Mouse (Mus musculus) hindbrain, embryonic 16.5 days (tissue): Measurements from ENCODE around the gene Dut. TPM values are rescaled to one million over a fixed set of nuclear protein-coding genes. Genes with fewer than 3 reads are reported as not detected.
A peak's percentile ranks its signal among the peaks of the same experiment; 100 is the strongest.

ENCODE experiments used
- ATAC-seq: fragments of 200-750 bp; cut with Nextera tagmentation; 2 replicates; pipeline ENCODE4 v1.8.0; 2017; ENCODE audit warnings: moderate TSS enrichment, moderate library complexity
- H3K27ac ChIP-seq: fragments of 300-500 bp; sonication (generic); 2 replicates; pipeline ENCODE4 v1.5.1; 2014; ENCODE audit warnings: low read depth, mild to moderate bottlenecking, control low read depth, low read length, moderate library complexity
- H3K27me3 ChIP-seq: fragments of 300-500 bp; sonication (generic); replicated peaks from 2 replicates; pipeline ENCODE4 v1.6.1; 2014; ENCODE audit warnings: low read length; ENCODE audit not compliant: control insufficient read depth, insufficient read depth
- H3K36me3 ChIP-seq: fragments of 300-500 bp; sonication (generic); 2 replicates; pipeline ENCODE4 v1.6.1; 2014; ENCODE audit warnings: mild to moderate bottlenecking, low read length, moderate library complexity, mixed read lengths; ENCODE audit not compliant: control insufficient read depth, insufficient read depth
- H3K4me1 ChIP-seq: fragments of 300-500 bp; sonication (generic); 2 replicates; pipeline ENCODE4 v1.6.1; 2014; ENCODE audit warnings: low read depth, low read length; ENCODE audit not compliant: control insufficient read depth, insufficient read depth
- H3K4me2 ChIP-seq: fragments of 300-500 bp; sonication (generic); 2 replicates; pipeline ENCODE4 v1.6.1; 2014; ENCODE audit warnings: mild to moderate bottlenecking, low read length, control low read depth, moderate library complexity
- H3K4me3 ChIP-seq: fragments of 300-500 bp; sonication (generic); 2 replicates; pipeline ENCODE4 v1.5.1; 2014; ENCODE audit warnings: mild to moderate bottlenecking, low read length, control low read depth, moderate library complexity
- H3K9ac ChIP-seq: fragments of 300-500 bp; sonication (generic); 2 replicates; pipeline ENCODE4 v1.6.1; 2014; ENCODE audit warnings: low read depth, mild to moderate bottlenecking, control low read depth, low read length, moderate library complexity
- H3K9me3 ChIP-seq: fragments of 300-500 bp; sonication (generic); 2 replicates; pipeline ENCODE4 v1.6.1; 2014; ENCODE audit warnings: mild to moderate bottlenecking, low read length, moderate library complexity; ENCODE audit not compliant: control insufficient read depth
- WGBS: fragments of 180-500 bp; shearing (Covaris S2); extraction: QIAGEN DNeasy Blood & Tissue Kit; methylation state at CpG from one replicate; pipeline ENCODE4 v1.1.7; 2014; 5-methylcytosine and 5-hydroxymethylcytosine counted together
- polyA plus RNA-seq: library from polyadenylated mRNA; unstranded; fragments of >200 nt; fragmentation: Nextera tagmentation; extraction: Ambion mirVana; gene quantifications from 2 replicates; pipeline ENCODE4 v1.2.1, GENCODE M21; 2015

The Dut gene
- polyA plus RNA-seq, result 72.8 and 75.4 TPM in 2 replicates

GRCm38 (mm10) chr2:125247108-125247961, at the start of gene Dut:
Dut (plus strand) TSS chr2:125247190.
- under 1% methylated on average over 75 of the region's 96 CpGs for WGBS

GRCm38 (mm10) chr2:125208894-125209596, 37.9 kb upstream of the Dut start:
- peak; percentile 50; the same call in 1 of the 2 replicates for ATAC-seq
- Histone ChIP-seq H3K27ac (no peak overlapping the region), H3K9ac (no peak overlapping the region), H3K4me1 (no peaks in the 10 kb centered on the region), H3K27me3 (no peaks in the 10 kb centered on the region), H3K4me2 (no peak overlapping the region), H3K36me3 (no peaks in the 10 kb centered on the region), H3K9me3 (no peaks in the 10 kb centered on the region), H3K4me3 (no peak overlapping the region)
- 62% methylated on average over 14 of the region's 14 CpGs for WGBS

More at GRCm38 (mm10) chr2:125247108-125247961, at the start of gene Dut:
- H3K9me3 ChIP-seq, result no peaks in the 10 kb centered on the region
- H3K9ac ChIP-seq, result peak within 1 kb of the TSS; percentile 82
- peak within 1 kb of the TSS; percentile 88 for H3K27ac ChIP-seq
- H3K4me2 ChIP-seq, result peak within 1 kb of the TSS; percentile 74
- peak within 1 kb of the TSS; percentile 77 for H3K4me3 ChIP-seq
- peak; percentile 100 for ATAC-seq
- peaks cover 9% of the 10 kb centered on the region for H3K4me1 ChIP-seq
- H3K36me3 ChIP-seq, result no peaks in the 10 kb centered on the region
- H3K27me3 ChIP-seq, result no peaks in the 10 kb centered on the region

- WGBS, result 66% methylated on average over 10 of the region's 10 CpGs
Observed at GRCm38 (mm10) chr2:125211831-125212510, 35.0 kb upstream of the Dut start.

GRCm38 (mm10) chr2:125214592-125214991, 32.4 kb upstream of the Dut start:
- Histone ChIP-seq H3K4me2 (no peak overlapping the region), H3K27ac (no peak overlapping the region), H3K9ac (no peak overlapping the region), H3K9me3 (no peaks in the 10 kb centered on the region), H3K4me3 (no peak overlapping the region), H3K27me3 (no peaks in the 10 kb centered on the region), H3K4me1 (no peaks in the 10 kb centered on the region), H3K36me3 (no peaks in the 10 kb centered on the region)
- WGBS, result 3% methylated on average over 3 of the region's 3 CpGs
- ATAC-seq, result peak; percentile 64; the same call in 1 of the 2 replicates

More at GRCm38 (mm10) chr2:125211831-125212510, 35.0 kb upstream of the Dut start:
- no peaks in the 10 kb centered on the region for H3K9me3 ChIP-seq
- H3K36me3 ChIP-seq, result no peaks in the 10 kb centered on the region
- H3K4me2 ChIP-seq, result no peak overlapping the region
- no peaks in the 10 kb centered on the region for H3K4me1 ChIP-seq
- no peaks in the 10 kb centered on the region for H3K27me3 ChIP-seq
- H3K4me3 ChIP-seq, result no peak overlapping the region
- no peak overlapping the region for H3K9ac ChIP-seq
- H3K27ac ChIP-seq, result no peak overlapping the region
- ATAC-seq, result no peak

GRCm38 (mm10) chr2:125217286-125217685, 29.7 kb upstream of the Dut start:
- no peak for ATAC-seq
- H3K9ac ChIP-seq, result no peak overlapping the region
- H3K4me1 ChIP-seq, result no peaks in the 10 kb centered on the region
- H3K27ac ChIP-seq, result no peak overlapping the region
- H3K27me3 ChIP-seq, result no peaks in the 10 kb centered on the region
- no peaks in the 10 kb centered on the region for H3K9me3 ChIP-seq
- no peak overlapping the region for H3K4me2 ChIP-seq
- H3K4me3 ChIP-seq, result no peak overlapping the region
- no peaks in the 10 kb centered on the region for H3K36me3 ChIP-seq
- 71% methylated on average over 6 of the region's 6 CpGs for WGBS

- Histone ChIP-seq H3K9ac (no peak overlapping the region), H3K4me2 (no peak overlapping the region), H3K9me3 (no peaks in the 10 kb centered on the region), H3K27me3 (no peaks in the 10 kb centered on the region), H3K36me3 (no peaks in the 10 kb centered on the region), H3K4me3 (no peak overlapping the region), H3K4me1 (no peaks in the 10 kb centered on the region), H3K27ac (no peak overlapping the region)
- no peak for ATAC-seq
- WGBS, result 89% methylated on average over 1 of the region's 1 CpGs
Observed at GRCm38 (mm10) chr2:125218566-125218965, 28.4 kb upstream of the Dut start.

- Histone ChIP-seq H3K9ac (no peak overlapping the region), H3K27ac (no peak overlapping the region), H3K9me3 (no peaks in the 10 kb centered on the region), H3K4me1 (no peaks in the 10 kb centered on the region), H3K4me3 (no peak overlapping the region), H3K36me3 (no peaks in the 10 kb centered on the region), H3K27me3 (no peaks in the 10 kb centered on the region), H3K4me2 (no peak overlapping the region)
- no peak for ATAC-seq
- 80% methylated on average over 3 of the region's 3 CpGs for WGBS
Observed at GRCm38 (mm10) chr2:125219268-125219667, 27.7 kb upstream of the Dut start.

GRCm38 (mm10) chr2:125221673-125222072, 25.3 kb upstream of the Dut start:
- no peak overlapping the region for H3K27ac ChIP-seq
- no peak overlapping the region for H3K4me3 ChIP-seq
- no peak overlapping the region for H3K4me2 ChIP-seq
- H3K27me3 ChIP-seq, result no peaks in the 10 kb centered on the region
- no peak for ATAC-seq
- H3K36me3 ChIP-seq, result no peaks in the 10 kb centered on the region
- no peaks in the 10 kb centered on the region for H3K4me1 ChIP-seq
- WGBS, result 85% methylated on average over 1 of the region's 1 CpGs
- no peak overlapping the region for H3K9ac ChIP-seq
- no peaks in the 10 kb centered on the region for H3K9me3 ChIP-seq
